Comparison of ENCODE assay signal across 8 mouse cellular contexts in genomic region chr12:112947307-112947706, GRCm38 (mm10). TPM values are rescaled to one million over a fixed set of nuclear protein-coding genes. Genes with fewer than 3 reads are reported as not detected.
DNase-seq lines count a peak whose midpoint lies in the region; ATAC-seq and TF ChIP-seq lines count a peak whose summit lies in the region.

No protein-coding gene starts in this region.

- H3K4me3 ChIP-seq in testis, adult 2 months (ENCODE audit: control insufficient read depth, low read depth, low read length): no peak overlapping the region
- H3K4me3 ChIP-seq in forebrain, embryonic 16.5 days (replicated peaks; ENCODE audit: low read length): no peak overlapping the region

- ATAC-seq in forebrain, embryonic 16.5 days: no peak

- no peak for TF ChIP-seq POLR2A in testis, adult 2 months (IDR thresholded peaks at IDR 0.05; ENCODE audit: control insufficient read depth, low read depth, low read length)

- no peak overlapping the region for H3K4me2 ChIP-seq in forebrain, embryonic 16.5 days (ENCODE audit: low read length)

- no peak overlapping the region for H3K27ac ChIP-seq in testis, adult 2 months (ENCODE audit: control insufficient read depth, insufficient read depth, low read depth, low read length)
- no peak overlapping the region for H3K27ac ChIP-seq in forebrain, embryonic 16.5 days (ENCODE audit: low read length)

- H3K36me3 ChIP-seq in testis, adult 2 months (ENCODE audit: control insufficient read depth, insufficient read depth, low read length): no peaks in the 10 kb centered on the region
- H3K36me3 ChIP-seq in forebrain, embryonic 16.5 days (ENCODE audit: control insufficient read depth, insufficient read depth): no peaks in the 10 kb centered on the region

- peaks cover 23% of the 10 kb centered on the region for H3K4me1 ChIP-seq in testis, adult 2 months (ENCODE audit: control insufficient read depth, insufficient read depth, low read length)
- H3K4me1 ChIP-seq in forebrain, embryonic 16.5 days (replicated peaks; ENCODE audit: control insufficient read depth, insufficient read depth, low read length): peaks cover 18% of the 10 kb centered on the region

- DNase-seq in gastrocnemius, postnatal 10 days: peak; percentile 32
- DNase-seq in gastrocnemius, adult 8-10 months (ENCODE audit: low spot score in 2 of 2): no peak
- DNase-seq in testis, postnatal 10 days (ENCODE audit: low spot score): no peak
- DNase-seq in kidney, postnatal 36 days: peak; percentile 29 to 64
- DNase-seq in layer of hippocampus, adult 18-20 months (ENCODE audit: low spot score in 2 of 2): no peak
- DNase-seq in left cerebral cortex, adult 11 months (ENCODE audit: low spot score): no peak

- WGBS in forebrain, embryonic 16.5 days: 28% methylated on average over 4 of the region's 4 CpGs

- peak; percentile 51; the same call in 1 of the 2 replicates for TF ChIP-seq CTCF in testis, adult 2 months (IDR thresholded peaks at IDR 0.05; ENCODE audit: control insufficient read depth, insufficient read depth, insufficient replicate concordance, low read depth, low read length)

- no peak overlapping the region for H3K9ac ChIP-seq in forebrain, embryonic 16.5 days (replicated peaks; ENCODE audit: low read depth, low read length)

- H3K9me3 ChIP-seq in forebrain, embryonic 16.5 days (ENCODE audit: control insufficient read depth, low read length): no peaks in the 10 kb centered on the region

- H3K27me3 ChIP-seq in testis, adult 2 months (ENCODE audit: control insufficient read depth, insufficient read depth, low read length): no peaks in the 10 kb centered on the region
- H3K27me3 ChIP-seq in forebrain, embryonic 16.5 days (replicated peaks; ENCODE audit: control insufficient read depth, insufficient read depth, low read length): no peaks in the 10 kb centered on the region

RNA-seq across cellular contexts. Expression of gene Nudt14, which starts 5.4 kb away (rescaled TPM):
- 10 to 100 TPM; 17.3 to 17.5 TPM for total RNA-seq in gastrocnemius, postnatal 10 days (2021)
- 1 to 10 TPM; 5.2 to 8.8 (median 7.5) TPM for total RNA-seq in gastrocnemius, adult 8-10 months (2022)
- 14.8 and 15.6 TPM in 2 replicates for polyA plus RNA-seq in testis, adult 2 months (2012; rRNA removed)
- 10 to 100 TPM; 12.8 to 14.6 TPM for total RNA-seq in layer of hippocampus, adult 18-20 months (2021)
- polyA plus RNA-seq in forebrain, embryonic 16.5 days (2015; fragmentation: Nextera tagmentation; extraction: Ambion mirVana): 53.4 and 57.0 TPM in 2 replicates

RNA-seq across cellular contexts. Expression of gene Jag2, which starts 17.7 kb away (rescaled TPM):
- total RNA-seq in gastrocnemius, postnatal 10 days (2021): 10 to 100 TPM; 29.4 to 40.0 TPM
- 10 to 100 TPM; 22.3 to 31.0 (median 26.7) TPM for total RNA-seq in gastrocnemius, adult 8-10 months (2022)
- polyA plus RNA-seq in testis, adult 2 months (2012; rRNA removed): 9.4 and 10.9 TPM in 2 replicates
- total RNA-seq in layer of hippocampus, adult 18-20 months (2021): 10 to 100 TPM; 42.6 to 44.2 TPM
- polyA plus RNA-seq in forebrain, embryonic 16.5 days (2015; fragmentation: Nextera tagmentation; extraction: Ambion mirVana): 7.9 and 10.7 TPM in 2 replicates

RNA-seq across cellular contexts. Expression of gene Btbd6, which starts 29.0 kb away (rescaled TPM):
- 10 to 100 TPM; 10.4 to 12.7 TPM for total RNA-seq in gastrocnemius, postnatal 10 days (2021)
- total RNA-seq in gastrocnemius, adult 8-10 months (2022): 10 to 100 TPM; 18.6 to 23.6 (median 21.7) TPM
- 5.5 and 7.5 TPM in 2 replicates for polyA plus RNA-seq in testis, adult 2 months (2012; rRNA removed)
- total RNA-seq in layer of hippocampus, adult 18-20 months (2021): 10 to 100 TPM; 56.3 to 62.2 TPM
- 41.4 and 49.7 TPM in 2 replicates for polyA plus RNA-seq in forebrain, embryonic 16.5 days (2015; fragmentation: Nextera tagmentation; extraction: Ambion mirVana)

RNA-seq across cellular contexts. Expression of gene Brf1, which starts 53.2 kb away (rescaled TPM):
- 10 to 100 TPM; 28.2 to 37.9 TPM for total RNA-seq in gastrocnemius, postnatal 10 days (2021)
- 10 to 100 TPM; 13.8 to 18.9 (median 18.4) TPM for total RNA-seq in gastrocnemius, adult 8-10 months (2022)
- polyA plus RNA-seq in testis, adult 2 months (2012; rRNA removed): 67.1 and 67.8 TPM in 2 replicates
- 10 to 100 TPM; 48.3 to 55.2 TPM for total RNA-seq in layer of hippocampus, adult 18-20 months (2021)
- polyA plus RNA-seq in forebrain, embryonic 16.5 days (2015; fragmentation: Nextera tagmentation; extraction: Ambion mirVana): 60.8 and 64.6 TPM in 2 replicates

Comparison
In these comparisons a context has a peak if more than half of its experiments do, and no peak if none do; other contexts are left out.
1. DNase-seq: peak in gastrocnemius, postnatal 10 days (single experiment) and kidney, postnatal 36 days (2 of 2); none in gastrocnemius, adult 8-10 months (0 of 2), testis, postnatal 10 days (single experiment), layer of hippocampus, adult 18-20 months (0 of 2) and left cerebral cortex, adult 11 months (single experiment).